Mouse (Mus musculus) heart, embryonic 15.5 days (tissue): Measurements from ENCODE around the gene Mpped2. TPM values are rescaled to one million over a fixed set of nuclear protein-coding genes. Genes with fewer than 3 reads are reported as not detected.

Source experiments
- ATAC-seq: fragments of 200-750 bp; cut with Nextera tagmentation; replicated peaks from 2 replicates; pipeline ENCODE4 v1.8.0; 2017; ENCODE audit warnings: low read depth, moderate TSS enrichment; ENCODE audit not compliant: insufficient number of reproducible peaks, insufficient read depth, low FRiP score
- H3K27ac ChIP-seq: fragments of 300-500 bp; sonication (generic); 2 replicates; pipeline ENCODE4 v1.5.1; 2015; ENCODE audit warnings: mild to moderate bottlenecking, inconsistent platforms
- H3K27me3 ChIP-seq: fragments of 300-500 bp; sonication (generic); 2 replicates; pipeline ENCODE4 v1.6.1; 2015; ENCODE audit warnings: inconsistent platforms
- H3K36me3 ChIP-seq: fragments of 300-500 bp; sonication (generic); 2 replicates; pipeline ENCODE4 v1.6.1; 2015; ENCODE audit warnings: mild to moderate bottlenecking, inconsistent platforms
- H3K4me1 ChIP-seq: fragments of 300-500 bp; sonication (generic); replicated peaks from 2 replicates; pipeline ENCODE4 v1.6.1; 2015; ENCODE audit warnings: inconsistent platforms
- H3K4me2 ChIP-seq: fragments of 300-500 bp; sonication (generic); 2 replicates; pipeline ENCODE4 v1.6.1; 2015; ENCODE audit warnings: inconsistent platforms, mild to moderate bottlenecking, moderate library complexity
- H3K4me3 ChIP-seq: fragments of 300-500 bp; sonication (generic); 2 replicates; pipeline ENCODE4 v1.5.1; 2015; ENCODE audit warnings: mild to moderate bottlenecking, inconsistent platforms
- H3K9ac ChIP-seq: fragments of 300-500 bp; sonication (generic); 2 replicates; pipeline ENCODE4 v1.6.1; 2015; ENCODE audit warnings: mild to moderate bottlenecking, inconsistent platforms
- H3K9me3 ChIP-seq: fragments of 300-500 bp; sonication (generic); replicated peaks from 2 replicates; pipeline ENCODE4 v1.6.1; 2016; ENCODE audit warnings: inconsistent platforms
- WGBS: fragments of 180-500 bp; shearing (Covaris S2); methylation state at CpG from one replicate; pipeline ENCODE4 v1.1.7; 2015; ENCODE audit warnings: mixed read lengths; 5-methylcytosine and 5-hydroxymethylcytosine counted together
- polyA plus RNA-seq: library from polyadenylated mRNA; unstranded; fragments of >200 nt; fragmentation: Nextera tagmentation; extraction: Ambion mirVana; gene quantifications from 2 replicates; pipeline ENCODE4 v1.2.1, GENCODE M21; 2015

The Mpped2 gene
- polyA plus RNA-seq: 43.4 and 57.5 TPM in 2 replicates

DNA sequence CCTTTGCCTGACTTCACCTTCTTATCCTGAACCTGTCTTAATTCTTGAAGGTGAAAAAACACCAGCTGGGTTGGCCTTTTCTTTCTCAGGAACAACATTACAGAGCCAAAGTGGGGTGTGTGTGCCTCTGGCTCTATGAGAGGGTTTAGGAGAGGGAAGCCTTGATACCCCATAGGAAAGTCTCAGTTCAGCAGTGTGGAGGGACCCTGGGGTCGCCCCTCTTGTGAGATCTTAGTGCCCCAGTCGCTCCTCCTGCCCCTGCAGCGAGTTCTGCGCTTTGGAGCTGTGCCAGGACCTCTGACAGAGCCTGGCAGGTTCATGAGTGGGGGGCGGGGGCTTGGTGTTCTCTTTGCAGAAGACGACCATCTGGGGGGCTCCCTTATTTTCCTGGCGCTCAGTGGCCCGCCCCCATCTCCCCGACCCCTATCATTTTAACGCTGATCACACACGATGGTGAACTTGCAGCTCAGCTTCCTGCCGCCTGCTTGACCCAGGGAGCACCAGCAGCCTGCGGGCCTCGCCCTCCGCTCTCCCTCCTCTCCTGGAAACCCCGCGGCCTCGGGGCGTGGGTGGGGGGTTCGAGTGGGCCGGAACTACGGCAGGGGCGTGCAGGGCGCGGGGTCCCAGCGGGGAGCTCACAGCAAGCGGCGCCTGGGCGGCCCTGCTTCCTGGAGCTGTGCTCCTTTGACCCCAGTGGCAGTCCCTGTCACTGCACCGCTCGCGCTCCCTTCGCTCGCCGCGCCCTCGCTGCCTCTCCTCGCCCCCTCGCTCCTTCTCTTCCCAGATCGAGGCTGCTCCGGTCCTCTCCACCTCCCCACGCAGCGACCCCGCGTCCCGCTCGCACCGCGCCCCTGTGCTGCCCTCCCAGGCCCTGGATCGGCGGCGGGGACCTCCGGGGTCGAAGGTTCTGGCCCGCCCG is at the start of gene Mpped2:
Gene Mpped2 (plus strand): TSS at position 487 of the 919 bp plus-strand sequence.
- Histone ChIP-seq H3K4me2 (peak within 1 kb of the TSS; percentile 96), H3K27me3 (no peaks in the 10 kb centered on the region), H3K36me3 (no peaks in the 10 kb centered on the region), H3K27ac (peak within 1 kb of the TSS; percentile 96), H3K9ac (peak within 1 kb of the TSS; percentile 91), H3K4me3 (peak within 1 kb of the TSS; percentile 97), H3K4me1 (peaks cover 16% of the 10 kb centered on the region; the same call in 1 of the 2 replicates), H3K9me3 (no peaks in the 10 kb centered on the region)
- under 1% methylated on average over 56 of the region's 56 CpGs for WGBS
- ATAC-seq: peak; percentile 67

DNA sequence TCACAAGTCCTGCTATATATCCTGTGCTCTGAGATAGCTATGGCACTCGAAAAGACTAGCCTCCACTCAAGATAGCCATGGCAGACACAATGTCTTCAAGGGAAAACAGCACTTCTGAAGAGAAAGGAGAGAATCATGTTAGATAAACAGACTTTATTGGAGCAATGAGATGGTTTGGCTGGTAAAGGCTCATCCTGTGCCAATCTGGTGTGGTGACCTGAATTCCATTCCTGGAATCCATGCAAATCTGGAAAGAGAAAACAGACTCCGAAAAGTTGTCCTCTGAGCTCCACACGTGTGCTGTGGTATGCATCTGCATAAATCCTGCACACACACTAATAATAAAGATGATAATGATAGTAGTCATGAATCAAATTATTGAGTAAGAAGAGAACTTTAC is 48.3 kb upstream of the Mpped2 start:
- Histone ChIP-seq H3K4me3 (no peak overlapping the region), H3K27ac (no peak overlapping the region), H3K4me2 (no peak overlapping the region), H3K4me1 (peaks cover 4% of the 10 kb centered on the region; the same call in 1 of the 2 replicates), H3K9me3 (no peaks in the 10 kb centered on the region), H3K9ac (no peak overlapping the region), H3K27me3 (no peaks in the 10 kb centered on the region), H3K36me3 (no peaks in the 10 kb centered on the region)
- no peak for ATAC-seq
- WGBS: 77% methylated on average over 3 of the region's 3 CpGs

DNA sequence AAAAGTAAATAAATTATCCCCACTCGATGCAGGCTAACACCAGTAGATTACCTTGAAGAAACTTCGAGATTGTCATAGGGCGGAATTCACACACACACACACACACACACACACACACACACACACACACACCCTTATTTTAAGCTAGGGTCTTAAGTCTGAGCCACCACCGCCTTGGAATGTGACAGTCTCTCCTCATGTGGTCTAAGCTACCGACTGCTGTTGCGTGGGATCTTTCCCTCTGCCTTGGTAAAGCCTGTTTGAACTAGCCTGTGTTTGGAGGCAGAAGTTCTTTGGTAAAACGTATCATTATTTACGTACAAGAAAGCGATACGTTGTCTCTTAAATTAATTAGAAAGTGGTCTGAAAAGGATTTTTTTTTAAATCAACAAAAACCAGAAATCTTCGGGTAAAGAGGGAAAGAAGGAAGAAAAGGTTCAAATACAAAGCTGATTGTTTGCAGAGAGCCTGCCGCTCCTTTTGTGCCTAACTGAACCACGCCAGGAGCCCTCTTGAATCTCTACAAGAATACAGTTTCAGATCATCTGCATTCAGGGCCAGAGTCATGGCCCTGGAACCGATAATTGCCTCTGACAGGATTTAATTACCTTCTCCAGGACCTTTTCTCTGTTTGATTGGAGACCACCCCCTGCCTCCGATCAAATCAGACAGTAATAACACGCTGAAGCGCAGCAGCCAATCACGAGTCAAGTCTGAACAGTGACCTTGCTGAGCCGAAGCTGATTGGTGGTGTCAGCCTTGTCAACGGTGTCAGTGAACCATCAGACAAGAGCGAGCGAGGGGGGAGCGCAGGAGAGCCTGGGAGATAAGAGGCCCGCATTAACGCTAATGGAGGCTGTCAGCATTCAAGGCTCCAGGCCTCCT is 43.1 kb upstream of the Mpped2 start:
- H3K4me3 ChIP-seq: peak overlapping the region; percentile 58
- 6% methylated on average over 25 of the region's 25 CpGs for WGBS
- peak; percentile 94 for ATAC-seq
- H3K27me3 ChIP-seq: no peaks in the 10 kb centered on the region
- H3K9me3 ChIP-seq: no peaks in the 10 kb centered on the region
- peak overlapping the region; percentile 74 for H3K27ac ChIP-seq
- H3K9ac ChIP-seq: peak overlapping the region; percentile 52; the same call in 1 of the 2 replicates
- H3K4me2 ChIP-seq: peak overlapping the region; percentile 74
- no peaks in the 10 kb centered on the region for H3K36me3 ChIP-seq
- H3K4me1 ChIP-seq: peaks cover 11% of the 10 kb centered on the region

DNA sequence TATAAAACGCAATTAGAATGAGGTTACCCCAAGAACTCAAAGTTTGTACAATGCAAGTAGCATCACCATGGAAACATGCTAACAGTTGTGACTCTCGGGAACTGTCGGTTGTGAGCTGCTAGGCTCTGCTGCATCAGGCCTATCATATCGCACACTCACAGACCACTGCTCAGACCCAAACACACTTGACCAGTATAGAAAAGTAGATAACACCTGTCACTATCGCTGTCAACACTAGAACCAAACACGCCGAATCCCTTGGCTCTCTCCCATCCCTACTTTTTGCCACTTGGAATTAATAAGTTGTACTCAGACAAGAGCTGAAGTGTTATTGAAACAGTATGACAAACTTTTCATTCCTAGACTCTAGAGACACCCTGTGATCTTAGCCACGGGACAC is 40.9 kb upstream of the Mpped2 start:
- no peak overlapping the region for H3K9ac ChIP-seq
- WGBS: 36% methylated on average over 8 of the region's 8 CpGs
- peaks cover 19% of the 10 kb centered on the region for H3K4me1 ChIP-seq
- no peak overlapping the region for H3K4me3 ChIP-seq
- peak overlapping the region; percentile 39; the same call in 1 of the 2 replicates for H3K27ac ChIP-seq
- H3K36me3 ChIP-seq: no peaks in the 10 kb centered on the region
- ATAC-seq: peak; percentile 78
- H3K9me3 ChIP-seq: no peaks in the 10 kb centered on the region
- 0 out of 2 replicates have a peak, but pooled peaks cover 4% of the 10 kb centered on the region for H3K27me3 ChIP-seq
- peak overlapping the region; percentile 24 for H3K4me2 ChIP-seq

DNA sequence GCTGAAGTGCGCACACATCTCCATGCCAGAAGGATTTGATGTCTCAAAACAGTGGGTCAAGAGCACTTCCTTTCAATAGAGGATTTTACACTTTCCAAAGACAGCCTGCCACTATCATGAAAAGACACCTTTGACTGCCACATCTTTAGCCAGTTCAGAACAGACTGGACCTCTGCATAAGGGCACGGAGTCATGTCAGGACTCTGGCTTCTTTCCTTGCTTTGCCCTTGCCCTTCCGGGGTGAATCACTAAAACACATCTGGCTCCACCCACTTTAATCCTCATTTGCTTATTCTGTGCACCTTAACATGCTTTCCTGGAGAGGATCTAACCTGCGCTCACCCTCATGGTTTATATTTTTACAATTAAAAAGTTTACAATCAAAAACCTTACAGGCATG is 40.3 kb upstream of the Mpped2 start:
- Histone ChIP-seq H3K9me3 (no peaks in the 10 kb centered on the region), H3K4me1 (peaks cover 19% of the 10 kb centered on the region), H3K4me3 (no peak overlapping the region), H3K4me2 (peak overlapping the region; percentile 11), H3K9ac (no peak overlapping the region), H3K27ac (peak overlapping the region; percentile 39; the same call in 1 of the 2 replicates), H3K36me3 (no peaks in the 10 kb centered on the region), H3K27me3 (0 out of 2 replicates have a peak, but pooled peaks cover 4% of the 10 kb centered on the region)
- 55% methylated on average over 4 of the region's 4 CpGs for WGBS
- no peak for ATAC-seq

DNA sequence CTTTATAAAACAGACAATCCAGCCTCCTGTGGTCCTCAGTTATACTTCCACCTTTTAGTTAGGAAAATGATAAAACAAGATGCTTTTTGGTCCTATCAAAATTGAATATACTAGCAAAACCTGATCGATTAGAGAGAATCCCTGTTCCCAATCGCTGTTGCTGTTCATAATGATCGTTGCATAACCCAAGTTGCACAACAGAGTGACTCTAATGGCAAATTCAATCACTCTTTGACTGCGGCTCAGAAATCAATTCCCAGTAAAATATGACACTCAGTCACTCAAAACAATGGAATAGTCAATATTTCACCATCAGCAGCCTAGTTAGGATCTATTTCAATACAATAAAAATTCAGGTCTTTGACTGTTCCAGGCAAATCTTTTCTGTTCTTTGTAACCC is 39.8 kb upstream of the Mpped2 start:
- Histone ChIP-seq H3K4me1 (peaks cover 19% of the 10 kb centered on the region), H3K36me3 (no peaks in the 10 kb centered on the region), H3K4me2 (no peak overlapping the region; the same call in 1 of the 2 replicates), H3K27ac (no peak overlapping the region), H3K27me3 (0 out of 2 replicates have a peak, but pooled peaks cover 4% of the 10 kb centered on the region), H3K4me3 (no peak overlapping the region), H3K9me3 (no peaks in the 10 kb centered on the region), H3K9ac (no peak overlapping the region)
- 91% methylated on average over 4 of the region's 4 CpGs for WGBS
- ATAC-seq: no peak

DNA sequence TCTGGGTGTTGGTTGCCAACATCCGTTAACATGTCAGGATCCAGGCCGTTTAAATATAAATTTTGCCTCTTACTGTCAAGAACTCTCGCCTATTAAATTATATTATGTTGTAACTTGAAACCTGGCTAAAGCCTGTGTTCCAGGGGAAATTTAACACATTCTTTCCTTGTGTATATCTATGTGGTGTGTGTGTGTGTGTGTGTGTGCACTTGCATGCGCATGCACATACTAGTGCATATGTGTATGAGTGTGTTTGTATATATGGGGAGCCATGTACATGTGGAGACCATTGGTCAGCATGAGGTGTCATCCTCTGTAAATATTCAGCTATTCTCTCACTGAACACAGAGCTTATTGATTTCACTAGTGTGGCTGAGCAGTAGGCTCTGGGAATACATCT is 37.8 kb upstream of the Mpped2 start:
- WGBS: 76% methylated on average over 4 of the region's 4 CpGs
- H3K4me1 ChIP-seq: peaks cover 15% of the 10 kb centered on the region
- no peak overlapping the region for H3K9ac ChIP-seq
- no peaks in the 10 kb centered on the region for H3K36me3 ChIP-seq
- H3K4me3 ChIP-seq: no peak overlapping the region
- no peak for ATAC-seq
- no peak overlapping the region for H3K27ac ChIP-seq
- 0 out of 2 replicates have a peak, but pooled peaks cover 4% of the 10 kb centered on the region for H3K27me3 ChIP-seq
- H3K9me3 ChIP-seq: no peaks in the 10 kb centered on the region
- H3K4me2 ChIP-seq: no peak overlapping the region

DNA sequence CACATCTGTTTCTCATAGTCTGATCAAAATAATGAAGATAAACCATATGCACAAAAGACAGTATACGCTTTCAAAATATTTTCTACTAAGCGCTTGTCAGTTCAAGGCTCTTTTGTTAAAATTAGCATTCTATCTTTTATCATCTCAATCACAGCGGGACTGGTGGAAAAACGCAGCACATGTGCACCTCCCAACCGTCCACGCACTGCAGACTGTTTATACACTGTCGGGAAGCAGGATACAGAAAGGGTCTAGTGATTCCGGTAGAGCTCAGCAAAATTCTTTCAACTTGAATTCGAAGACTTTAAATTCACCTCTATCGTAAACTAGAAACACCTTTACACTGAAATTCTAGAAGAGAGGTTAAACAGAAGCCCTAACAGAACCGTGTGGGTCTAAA is 27.8 kb upstream of the Mpped2 start:
- no peak for ATAC-seq
- Histone ChIP-seq H3K36me3 (no peaks in the 10 kb centered on the region), H3K9me3 (no peaks in the 10 kb centered on the region), H3K27ac (no peak overlapping the region), H3K4me2 (no peak overlapping the region), H3K4me3 (no peak overlapping the region), H3K27me3 (no peaks in the 10 kb centered on the region), H3K9ac (no peak overlapping the region), H3K4me1 (no peaks in the 10 kb centered on the region)
- WGBS: 56% methylated on average over 11 of the region's 11 CpGs

DNA sequence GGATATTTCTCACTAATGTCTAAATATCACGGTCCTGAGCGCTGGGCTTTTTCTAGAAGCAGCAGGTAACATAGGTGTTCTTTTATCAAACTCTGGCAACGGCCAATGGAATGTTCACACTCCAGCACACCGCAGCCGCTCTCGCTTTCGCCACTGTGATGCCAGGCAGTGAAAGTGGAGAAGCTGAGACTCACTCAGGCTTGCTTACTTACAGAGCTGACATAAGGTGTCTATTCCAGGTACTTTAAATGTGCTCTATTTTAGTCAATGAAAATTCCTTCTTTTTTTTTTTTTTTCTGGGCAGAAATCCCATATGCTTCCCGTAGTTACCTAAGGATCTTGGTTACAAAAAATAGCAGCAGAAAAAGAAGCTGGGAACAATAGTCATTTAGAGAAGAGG is 18.8 kb upstream of the Mpped2 start:
- WGBS: 73% methylated on average over 8 of the region's 8 CpGs
- H3K9me3 ChIP-seq: no peaks in the 10 kb centered on the region
- H3K27ac ChIP-seq: no peak overlapping the region
- H3K4me3 ChIP-seq: no peak overlapping the region
- no peaks in the 10 kb centered on the region for H3K36me3 ChIP-seq
- no peaks in the 10 kb centered on the region; the same call in 1 of the 2 replicates for H3K27me3 ChIP-seq
- no peak for ATAC-seq
- H3K4me2 ChIP-seq: no peak overlapping the region
- no peak overlapping the region for H3K9ac ChIP-seq
- no peaks in the 10 kb centered on the region for H3K4me1 ChIP-seq

DNA sequence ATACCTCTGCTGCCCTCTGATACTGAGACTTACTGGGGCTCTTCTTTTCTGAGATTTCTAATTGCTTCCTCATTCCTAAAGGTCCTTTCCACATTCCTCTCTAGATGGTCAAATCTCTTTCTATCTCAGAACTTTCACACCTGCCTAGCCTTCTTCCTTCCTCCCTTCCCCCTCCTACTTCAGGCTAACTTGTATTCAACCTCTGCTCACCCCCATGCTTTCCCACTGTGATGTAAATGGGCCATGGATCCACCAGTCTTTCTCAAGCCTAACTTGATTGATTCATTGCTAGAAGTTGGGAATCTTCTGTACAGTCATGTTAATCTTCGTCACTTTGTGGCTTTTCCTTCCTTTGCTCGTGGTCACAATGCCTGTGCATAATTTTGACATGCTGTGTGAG is 15.6 kb upstream of the Mpped2 start:
- H3K9ac ChIP-seq: no peak overlapping the region
- H3K27ac ChIP-seq: no peak overlapping the region
- H3K9me3 ChIP-seq: no peaks in the 10 kb centered on the region
- WGBS: 60% methylated on average over 2 of the region's 2 CpGs
- 0 out of 2 replicates have a peak, but pooled peaks cover 2% of the 10 kb centered on the region for H3K4me1 ChIP-seq
- H3K36me3 ChIP-seq: no peaks in the 10 kb centered on the region
- H3K4me2 ChIP-seq: no peak overlapping the region
- H3K27me3 ChIP-seq: no peaks in the 10 kb centered on the region
- ATAC-seq: no peak
- H3K4me3 ChIP-seq: no peak overlapping the region
